Mouse (Mus musculus) inflammation-experienced regulatory T-cells, adult 6 months (primary cell): Measurements from ENCODE around the gene Olfr314. TPM values are rescaled to one million over a fixed set of nuclear protein-coding genes. Genes with fewer than 3 reads are reported as not detected.

ENCODE experiments used
- polyA plus RNA-seq, 3 experiments: library from polyadenylated mRNA; unstranded; fragments of 100-300 nt; shearing (Covaris generic); gene quantifications; one replicate each; pipeline ENCODE4 v1.2.1; 2017

Olfr314 gene
- polyA plus RNA-seq, 3 experiments from 2014 or later = not detected

Other genes with a start within 250 kb of the Olfr314 start
- not detected for gene Olfr330, start 248.1 kb upstream of the Olfr314 start, polyA plus RNA-seq
- not detected for gene Olfr329-ps, start 236.5 kb upstream of the Olfr314 start, polyA plus RNA-seq
- gene Olfr328, start 227.3 kb upstream of the Olfr314 start, polyA plus RNA-seq = not detected
- gene Olfr224, start 212.4 kb upstream of the Olfr314 start, polyA plus RNA-seq = under 1 TPM in 1 of 3 experiments, not detected in 2; 0.26 TPM
- gene Olfr325, start 205.2 kb upstream of the Olfr314 start, polyA plus RNA-seq = not detected
- gene Olfr324, start 187.8 kb upstream of the Olfr314 start, polyA plus RNA-seq = not detected
- gene 2210407C18Rik, start 166.9 kb upstream of the Olfr314 start, polyA plus RNA-seq = not detected
- not detected for gene Olfr323, start 152.5 kb upstream of the Olfr314 start, polyA plus RNA-seq
- not detected for gene Trim58, start 142.5 kb upstream of the Olfr314 start, polyA plus RNA-seq
- gene Olfr322, start 124.2 kb upstream of the Olfr314 start, polyA plus RNA-seq = not detected
- gene Olfr320, start 101.9 kb upstream of the Olfr314 start, polyA plus RNA-seq = not detected
- not detected for gene Olfr319, start 83.8 kb upstream of the Olfr314 start, polyA plus RNA-seq
- not detected for gene Olfr318, start 58.9 kb upstream of the Olfr314 start, polyA plus RNA-seq
- not detected for gene Olfr317, start 43.7 kb upstream of the Olfr314 start, polyA plus RNA-seq
- gene Olfr316, start 30.2 kb upstream of the Olfr314 start, polyA plus RNA-seq = not detected
- not detected for gene Olfr315, start 9.8 kb upstream of the Olfr314 start, polyA plus RNA-seq
- gene Fam183b, start 19.0 kb downstream of the Olfr314 start, polyA plus RNA-seq = not detected
- gene Olfr313, start 32.0 kb downstream of the Olfr314 start, polyA plus RNA-seq = not detected
- gene Olfr312, start 46.3 kb downstream of the Olfr314 start, polyA plus RNA-seq = under 1 TPM in 1 of 3 experiments, not detected in 2; 0.13 TPM
- gene Olfr311, start 56.3 kb downstream of the Olfr314 start, polyA plus RNA-seq = not detected
- gene Gm12258, start 64.2 kb downstream of the Olfr314 start, polyA plus RNA-seq = 10 to 100 TPM in 1 of 3 experiments, 1 to 10 TPM in 2; 3.3 to 11.0 (median 8.5) TPM
- 10 to 100 TPM in 2 of 3 experiments, 1 to 10 TPM in 1; 7.3 to 12.4 (median 11.2) TPM for gene 2810021J22Rik, start 84.3 kb downstream of the Olfr314 start, polyA plus RNA-seq
- gene Zfp39, start 121.3 kb downstream of the Olfr314 start, polyA plus RNA-seq = 1 to 10 TPM; 7.8 to 9.5 (median 8.9) TPM
- gene Btnl10, start 135.0 kb downstream of the Olfr314 start, polyA plus RNA-seq = not detected
- gene Rnf187, start 156.0 kb downstream of the Olfr314 start, polyA plus RNA-seq = 10 to 100 TPM; 12.8 to 24.5 (median 15.7) TPM
- gene Hist3h2ba, start 166.0 kb downstream of the Olfr314 start, polyA plus RNA-seq = 1 to 10 TPM; 2.9 to 5.2 (median 4.3) TPM
- gene Hist3h2a, start 171.7 kb downstream of the Olfr314 start, polyA plus RNA-seq = 1 to 10 TPM; 3.1 to 5.0 (median 4.2) TPM
- gene Trim17, start 171.7 kb downstream of the Olfr314 start, polyA plus RNA-seq = under 1 TPM in 2 of 3 experiments, not detected in 1; 0.14 to 0.40 TPM
- 10 to 100 TPM; 18.8 to 24.0 (median 20.3) TPM for gene Trim11, start 195.1 kb downstream of the Olfr314 start, polyA plus RNA-seq